Mouse (Mus musculus) kidney, postnatal 4 days (tissue): ENCODE results near the gene Pla2g15.
"Not testable (repeated sequence)": the region's sequence is repeated elsewhere in the genome, so short reads cannot be mapped to it uniquely, and the experiment has no call there.

Source experiments
- DNase-seq, 2 experiments: peaks; one replicate each; pipeline ENCODE4 v3.0.0; 2021; ENCODE audit warnings: mixed read lengths in 2 of 2

Pla2g15 gene

GRCm38 (mm10) chr8:106173566-106173965 lies 23.4 kb downstream of the Pla2g15 start:
- no peak for DNase-seq

GRCm38 (mm10) chr8:106176891-106177290 lies 26.7 kb downstream of the Pla2g15 start:
- DNase-seq, result no peak

DNA sequence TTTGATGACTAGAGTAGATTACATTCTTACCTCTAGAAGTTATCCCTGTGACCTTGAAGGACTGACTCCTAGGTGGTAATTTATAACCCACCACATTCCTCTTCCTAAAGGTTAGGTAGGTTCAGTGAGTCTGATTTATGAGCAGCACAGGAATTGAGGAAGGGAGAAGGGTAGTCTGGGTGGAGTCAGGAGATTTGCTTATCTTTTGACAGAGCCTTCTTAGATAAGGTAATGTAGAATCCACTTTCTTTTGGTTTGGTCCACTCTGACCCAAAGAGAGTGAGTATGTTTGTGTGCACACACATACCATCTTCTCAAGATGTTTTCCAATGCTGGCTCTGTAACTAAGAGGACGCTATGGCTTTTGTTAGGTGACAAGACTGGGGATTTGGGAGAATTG lies 27.4 kb downstream of the Pla2g15 start:
- DNase-seq, result no peak

GRCm38 (mm10) chr8:106178428-106178827 lies 28.2 kb downstream of the Pla2g15 start:
- no peak for DNase-seq

DNA sequence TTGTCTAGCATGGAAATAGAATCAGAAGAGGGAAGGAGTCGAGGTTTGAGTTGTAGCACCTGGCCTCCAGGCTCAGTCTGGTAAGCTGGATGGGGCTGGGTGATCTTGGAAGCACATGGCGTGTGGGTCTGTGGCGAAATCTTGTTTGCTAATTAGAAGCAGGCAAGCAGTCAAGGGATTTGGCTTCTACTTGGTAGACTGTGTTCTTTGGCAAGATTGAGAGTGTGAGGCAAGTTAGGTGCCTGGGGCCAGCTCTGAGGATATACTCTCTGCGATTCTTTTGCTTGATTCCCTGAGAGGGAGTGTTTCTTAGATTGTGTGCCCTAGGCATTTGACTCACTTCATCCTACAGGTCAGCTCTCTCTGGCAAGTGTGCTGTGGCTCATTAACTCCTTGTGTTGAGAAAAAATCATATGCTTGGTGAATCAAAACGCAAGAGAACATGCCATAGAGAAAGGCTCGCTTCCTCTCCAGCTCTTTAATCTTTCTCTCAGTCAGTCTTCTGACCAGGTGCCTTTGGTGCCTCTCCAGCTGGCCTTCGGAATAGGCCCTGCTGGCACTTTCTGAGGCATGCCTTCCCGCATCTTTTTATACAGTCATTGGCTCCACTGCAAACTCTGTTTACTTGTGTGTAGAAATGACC lies 35.5 kb downstream of the Pla2g15 start:
- DNase-seq, result peak in 1 of 2 experiments; percentile 28

- no peak for DNase-seq
These were observed 36.2 kb downstream of the Pla2g15 start for GRCm38 (mm10) chr8:106186394-106186793.

DNA sequence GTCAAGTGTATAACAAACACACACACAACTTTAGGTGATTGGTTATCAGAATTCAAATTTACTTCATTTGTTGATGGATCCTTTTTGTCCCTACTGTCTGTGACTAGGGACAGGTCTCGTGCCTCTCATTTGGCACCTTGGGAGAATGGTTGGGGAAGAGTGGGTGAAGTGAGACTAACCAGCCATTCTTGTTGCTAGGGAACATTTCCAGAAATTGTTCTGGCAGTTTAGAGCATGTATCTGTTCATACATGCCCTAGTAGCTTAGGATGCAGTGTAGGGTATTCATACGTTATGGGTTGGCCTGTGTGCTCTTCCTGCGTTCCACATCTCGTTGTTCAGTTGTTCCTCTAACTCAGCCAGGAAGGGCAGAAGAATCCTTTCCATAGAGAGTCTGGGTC lies 39.0 kb downstream of the Pla2g15 start:
- DNase-seq, result no peak

GRCm38 (mm10) chr8:106191639-106192038 lies 41.4 kb downstream of the Pla2g15 start:
- DNase-seq, result no peak

- DNase-seq, result no peak
These were observed 43.0 kb downstream of the Pla2g15 start for GRCm38 (mm10) chr8:106193162-106193561.

- no peak for DNase-seq
These were observed 43.9 kb downstream of the Pla2g15 start for GRCm38 (mm10) chr8:106194062-106194461.

GRCm38 (mm10) chr8:106198741-106199140 lies 48.5 kb downstream of the Pla2g15 start:
- DNase-seq, result peak; percentile 58 to 63

- not testable (repeated sequence) for DNase-seq
These were observed 49.4 kb downstream of the Pla2g15 start for GRCm38 (mm10) chr8:106199596-106199995.

- no peak for DNase-seq
These were observed 60.0 kb downstream of the Pla2g15 start for GRCm38 (mm10) chr8:106210035-106210731.

DNA sequence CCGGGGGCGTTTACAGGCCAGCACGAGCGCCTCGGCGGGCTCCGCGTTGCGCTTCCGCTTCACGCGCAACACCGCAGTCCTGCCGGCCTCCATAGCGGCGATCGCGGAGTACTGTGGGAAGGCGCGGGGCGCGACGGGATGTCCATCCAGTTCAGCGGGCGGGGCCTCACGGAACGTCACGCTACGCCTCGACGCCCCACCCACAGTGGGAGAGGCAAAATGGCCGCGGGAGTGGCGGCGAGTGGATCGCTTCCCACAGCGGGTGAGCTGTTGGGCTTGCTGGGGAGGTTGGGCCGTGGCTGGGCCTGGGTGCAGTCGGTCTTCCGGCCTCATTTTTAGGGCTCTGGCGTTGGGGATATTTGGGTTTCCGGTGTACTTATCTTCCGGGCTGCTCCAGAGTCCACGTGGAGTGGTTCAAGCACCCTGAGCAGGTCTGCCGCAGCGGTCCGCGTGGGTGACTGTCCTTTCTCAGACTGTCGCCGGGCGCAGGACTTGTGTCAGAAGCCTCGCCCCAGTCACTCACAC lies 60.7 kb downstream of the Pla2g15 start, which contains the start of the genes Slc7a6os and Prmt7:
TSS of gene Slc7a6os (minus strand) at position 115 of the 525 bp plus-strand sequence.
TSS of gene Prmt7 (plus strand) at position 116 of the 525 bp plus-strand sequence.
- DNase-seq, result peak; percentile 97 to 98

- DNase-seq, result no peak
These were observed 61.2 kb downstream of the Pla2g15 start for GRCm38 (mm10) chr8:106211421-106211820.

DNA sequence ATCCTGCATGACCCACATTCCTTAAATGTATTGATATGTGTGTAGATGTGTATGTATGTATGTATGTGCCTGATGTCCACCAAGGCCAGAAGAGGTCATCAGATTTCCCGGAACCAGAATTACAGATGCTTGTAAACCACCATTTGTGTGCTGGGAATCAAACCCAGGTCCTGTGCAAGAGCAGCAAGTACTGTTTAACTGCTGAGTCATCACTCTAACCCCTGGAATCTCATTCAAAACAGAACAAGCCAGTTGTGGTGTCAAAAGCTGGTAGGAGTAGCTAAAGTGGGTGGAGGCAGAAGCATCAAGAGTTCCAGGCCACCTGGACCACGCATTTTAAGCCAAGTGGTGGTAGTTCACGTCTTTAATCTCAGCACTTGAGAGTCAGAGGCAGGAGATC lies 63.8 kb downstream of the Pla2g15 start:
- no peak for DNase-seq
